Mouse (Mus musculus) liver, adult 2 months (tissue): ENCODE data around the gene Pelo. TPM values are rescaled to one million over a fixed set of nuclear protein-coding genes. Genes with fewer than 3 reads are reported as not detected.

Experiments used
- DNase-seq: peaks from one replicate; pipeline ENCODE4 v3.0.0-alpha.2; 2011; ENCODE audit warnings: low read depth, low spot score; ENCODE audit errors: extremely low read depth
- H3K27ac ChIP-seq: fragments of 200-500 bp; replicated peaks from 2 replicates; pipeline ENCODE4 v1.5.1; 2012; ENCODE audit warnings: low read depth, mild to moderate bottlenecking, control low read depth, inconsistent platforms, low read length; ENCODE audit not compliant: insufficient read depth
- H3K27me3 ChIP-seq: fragments of 200-500 bp; 2 replicates; pipeline ENCODE4 v1.6.1; 2012; ENCODE audit warnings: mild to moderate bottlenecking, moderate library complexity, low read length, inconsistent platforms; ENCODE audit not compliant: control insufficient read depth, insufficient read depth
- H3K36me3 ChIP-seq: fragments of 200-500 bp; 2 replicates; pipeline ENCODE4 v1.6.1; 2012; ENCODE audit warnings: low read length, inconsistent platforms; ENCODE audit not compliant: control insufficient read depth, insufficient read depth
- H3K4me1 ChIP-seq: fragments of 200-500 bp; 2 replicates; pipeline ENCODE4 v1.6.1; 2011; ENCODE audit warnings: low read length; ENCODE audit not compliant: control insufficient read depth, insufficient read depth
- H3K4me3 ChIP-seq: fragments of 200-500 bp; 2 replicates; pipeline ENCODE4 v1.5.1; 2011; ENCODE audit warnings: low read depth, mild to moderate bottlenecking, control low read depth, low read length, moderate library complexity; ENCODE audit not compliant: insufficient read depth
- H3K79me2 ChIP-seq: fragments of 200-500 bp; 2 replicates; pipeline ENCODE4 v1.6.1; 2012; ENCODE audit warnings: inconsistent platforms, mild to moderate bottlenecking, low read length, moderate library complexity; ENCODE audit not compliant: control insufficient read depth, insufficient read depth
- H3K9ac ChIP-seq: fragments of 200-500 bp; 2 replicates; pipeline ENCODE4 v1.6.1; 2012; ENCODE audit warnings: low read depth, mild to moderate bottlenecking, control low read depth, inconsistent platforms, low read length
- CTCF ChIP-seq: fragments of 200-500 bp; IDR thresholded peaks from 2 replicates; pipeline ENCODE4 v1.5.1; 2011; ENCODE audit warnings: low read depth, low read length, control low read depth
- POLR2A ChIP-seq: fragments of 200-500 bp; IDR thresholded peaks from 2 replicates; pipeline ENCODE4 v1.6.1; 2011; ENCODE audit warnings: low read length, control low read depth; ENCODE audit not compliant: insufficient read depth; ENCODE audit errors: extremely low read depth
- WGBS: fragments of 180-500 bp; shearing (Covaris S2); methylation state at CpG from one replicate; pipeline ENCODE4 v1.1.7; 2018; 5-methylcytosine and 5-hydroxymethylcytosine counted together
- polyA plus RNA-seq: library from polyadenylated mRNA; depleted of rRNA; stranded (reverse); fragments of >200 nt; gene quantifications from 2 replicates; pipeline ENCODE4 v1.2.3, GENCODE M21; 2012
- total RNA-seq: library from RNA; depleted of rRNA; stranded (reverse); fragments of >200 nt; gene quantifications from 2 replicates; pipeline ENCODE4 v1.2.3, GENCODE M21; 2014

Pelo gene
- total and polyA plus RNA-seq, 2 experiments = 3.8 to 28.5 TPM

DNA sequence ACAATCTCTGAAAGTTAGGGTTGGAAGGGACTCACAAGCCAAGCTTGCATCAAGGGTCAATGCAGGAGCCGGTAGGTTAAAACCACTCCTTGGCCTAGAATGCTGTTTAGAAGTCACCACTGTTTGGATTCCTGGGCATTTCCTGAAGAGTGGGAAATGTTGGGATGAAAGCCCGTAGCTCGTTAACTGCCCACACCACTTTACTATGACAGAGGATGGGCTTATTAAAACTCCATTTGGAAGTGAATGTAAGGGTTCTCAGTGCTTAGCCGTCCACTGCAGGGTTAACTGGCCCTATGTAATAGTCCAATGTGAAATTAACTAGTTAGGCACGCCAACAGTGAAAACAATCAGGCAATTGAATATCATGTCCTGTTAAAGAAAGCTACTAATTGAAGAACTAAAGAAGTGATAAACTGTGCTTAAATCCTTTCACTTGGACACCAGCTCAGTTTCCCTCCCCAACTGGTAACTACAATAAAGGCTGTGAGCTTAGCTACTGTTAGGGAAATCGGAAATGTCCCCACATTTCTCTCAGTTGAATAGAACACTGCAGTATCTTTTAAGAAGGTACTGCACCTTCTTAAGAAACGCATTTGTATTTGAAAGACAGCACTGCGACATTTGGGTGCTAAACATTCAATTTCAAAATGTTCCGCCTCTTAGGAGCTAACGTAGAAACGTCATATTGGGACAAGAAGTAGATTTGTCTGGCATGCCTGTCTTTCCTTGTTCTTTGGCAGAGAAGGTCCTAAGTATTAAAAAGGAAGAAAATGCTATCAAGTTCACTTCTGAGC is 10.6 kb upstream of the Pelo start:
- Histone ChIP-seq H3K27me3 (no peaks in the 10 kb centered on the region), H3K79me2 (peaks cover 11% of the 10 kb centered on the region; the same call in 1 of the 2 replicates), H3K9ac (peak overlapping the region; percentile 86), H3K4me1 (peaks cover 12% of the 10 kb centered on the region), H3K36me3 (peaks cover 1% of the 10 kb centered on the region; the same call in 1 of the 2 replicates), H3K27ac (peak overlapping the region; percentile 97), H3K4me3 (peak overlapping the region; percentile 88)
- DNase-seq = peak; percentile 49
- TF ChIP-seq CTCF = no peak
- no peak for TF ChIP-seq POLR2A
- WGBS = 8% methylated on average over 11 of the region's 11 CpGs

- Histone ChIP-seq H3K4me1 (peaks cover 14% of the 10 kb centered on the region), H3K27me3 (no peaks in the 10 kb centered on the region), H3K36me3 (peaks cover 1% of the 10 kb centered on the region; the same call in 1 of the 2 replicates), H3K27ac (0 out of 2 replicates have a peak overlapping the region, but pooled peaks have one; percentile 18), H3K9ac (0 out of 2 replicates have a peak overlapping the region, but pooled peaks have one; percentile 2), H3K79me2 (peaks cover 13% of the 10 kb centered on the region; the same call in 1 of the 2 replicates), H3K4me3 (peak overlapping the region; percentile 2; the same call in 1 of the 2 replicates)
- no peak for DNase-seq
- TF ChIP-seq POLR2A (no peak), CTCF (no peak)
- WGBS = 78% methylated on average over 9 of the region's 9 CpGs
These were observed 9.4 kb upstream of the Pelo start for GRCm38 (mm10) chr13:115099381-115099780.

DNA sequence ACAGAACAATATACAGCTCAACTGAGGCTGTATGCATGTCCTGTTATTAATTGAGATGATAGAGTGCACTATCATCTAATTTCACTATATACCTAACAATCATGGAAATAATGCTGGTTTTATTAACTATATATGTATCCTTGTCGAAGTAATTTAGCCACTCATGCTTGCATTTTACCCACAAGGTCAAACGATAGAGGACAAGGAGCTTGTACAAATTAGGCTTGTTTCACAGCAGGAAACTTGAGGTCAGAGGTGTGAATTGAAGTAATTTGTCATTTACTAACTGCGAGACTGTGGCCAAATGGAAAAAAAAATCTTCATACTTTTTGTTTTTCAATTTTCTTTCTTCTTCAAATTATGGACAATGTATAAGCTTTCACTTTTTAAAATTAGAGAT is 8.2 kb upstream of the Pelo start:
- TF ChIP-seq CTCF (no peak), POLR2A (no peak)
- Histone ChIP-seq H3K79me2 (peaks cover 13% of the 10 kb centered on the region; the same call in 1 of the 2 replicates), H3K9ac (no peak overlapping the region), H3K27ac (no peak overlapping the region), H3K4me1 (peaks cover 14% of the 10 kb centered on the region), H3K36me3 (peaks cover 1% of the 10 kb centered on the region; the same call in 1 of the 2 replicates), H3K4me3 (no peak overlapping the region), H3K27me3 (no peaks in the 10 kb centered on the region)
- DNase-seq = no peak
- 70% methylated on average over 3 of the region's 3 CpGs for WGBS

DNA sequence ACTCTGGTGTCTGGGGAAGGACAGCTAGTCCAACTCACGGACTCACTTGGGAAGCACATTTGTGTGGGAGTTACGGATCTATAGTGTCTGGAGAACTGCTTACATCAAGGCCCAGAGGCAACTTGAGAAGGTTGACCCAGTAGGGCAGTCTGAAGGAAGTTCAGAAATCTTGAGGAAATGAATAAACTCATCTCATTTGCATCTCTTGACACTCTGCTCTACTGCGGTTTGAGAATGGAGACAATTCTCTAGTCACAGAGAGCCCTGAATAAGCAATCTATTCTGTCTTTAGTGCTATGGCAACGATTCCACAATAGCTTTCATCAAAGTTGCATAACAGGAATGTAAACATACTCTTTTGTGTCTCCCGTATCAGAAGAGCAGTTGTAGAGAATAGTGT is 7.0 kb upstream of the Pelo start:
- DNase-seq = no peak
- H3K27ac ChIP-seq = 0 out of 2 replicates have a peak overlapping the region, but pooled peaks have one; percentile 30
- no peaks in the 10 kb centered on the region for H3K27me3 ChIP-seq
- no peak overlapping the region for H3K9ac ChIP-seq
- TF ChIP-seq CTCF (no peak), POLR2A (no peak)
- 35% methylated on average over 5 of the region's 5 CpGs for WGBS
- no peak overlapping the region for H3K4me3 ChIP-seq
- peaks cover 14% of the 10 kb centered on the region for H3K4me1 ChIP-seq
- H3K36me3 ChIP-seq = peaks cover 1% of the 10 kb centered on the region; the same call in 1 of the 2 replicates
- H3K79me2 ChIP-seq = peaks cover 15% of the 10 kb centered on the region; the same call in 1 of the 2 replicates

DNA sequence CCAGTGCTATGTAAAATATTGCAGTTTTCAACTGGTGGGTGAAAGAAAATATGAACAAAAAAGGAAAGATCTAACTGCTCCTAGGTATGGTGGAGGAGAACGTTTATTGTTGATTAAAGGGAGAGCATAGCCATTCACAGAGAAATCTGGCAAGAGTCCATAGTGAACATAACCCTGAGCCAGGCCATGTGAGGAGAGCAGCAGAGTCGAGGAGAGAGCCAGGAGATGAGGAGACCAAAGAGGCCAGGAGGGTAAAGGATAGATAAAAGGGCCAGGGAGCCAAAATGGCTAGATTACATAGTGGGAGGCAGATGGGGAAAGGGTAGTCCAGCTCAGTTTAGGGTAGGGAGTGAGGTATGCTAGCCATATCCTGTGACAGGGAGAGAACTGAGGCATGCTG is 6.2 kb upstream of the Pelo start:
- H3K36me3 ChIP-seq = peaks cover 1% of the 10 kb centered on the region; the same call in 1 of the 2 replicates
- no peaks in the 10 kb centered on the region for H3K27me3 ChIP-seq
- no peak overlapping the region for H3K27ac ChIP-seq
- DNase-seq = peak; percentile 81
- no peak for TF ChIP-seq CTCF
- TF ChIP-seq POLR2A = no peak
- peaks cover 15% of the 10 kb centered on the region; the same call in 1 of the 2 replicates for H3K79me2 ChIP-seq
- H3K4me3 ChIP-seq = no peak overlapping the region
- WGBS = 6% methylated on average over 2 of the region's 2 CpGs
- H3K9ac ChIP-seq = no peak overlapping the region
- H3K4me1 ChIP-seq = peaks cover 18% of the 10 kb centered on the region
